Mouse (Mus musculus) cerebellum, adult (tissue): ENCODE data around the gene Sbsn.

Experiments used
- ATAC-seq: cut with Nextera tagmentation; 2 replicates; pipeline ENCODE4 v1.9.2; 2017; ENCODE audit warnings: mild to moderate bottlenecking, moderate library complexity, mixed read lengths; ENCODE audit not compliant: insufficient number of reproducible peaks, low FRiP score, low TSS enrichment

The Sbsn gene

DNA sequence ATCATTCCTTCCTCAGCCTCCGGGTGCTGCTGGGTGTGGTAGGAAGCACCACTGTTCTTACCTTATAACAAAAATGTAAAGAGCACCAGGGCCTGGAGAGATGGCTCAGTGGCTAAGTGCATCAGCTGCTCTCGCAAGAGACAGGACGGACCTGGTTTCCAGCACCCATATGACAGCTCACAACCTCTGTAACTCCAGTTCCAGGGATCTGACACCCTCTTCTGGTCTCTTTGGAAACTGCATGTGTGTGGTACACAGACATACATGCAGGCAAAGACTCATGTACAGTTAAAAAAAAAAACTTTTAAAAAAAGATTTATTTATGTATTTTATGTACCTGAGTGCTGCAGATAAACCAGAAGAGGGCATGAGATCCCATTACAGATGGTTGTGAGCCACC, 52.0 kb downstream of the Sbsn start:
- ATAC-seq = no peak

DNA sequence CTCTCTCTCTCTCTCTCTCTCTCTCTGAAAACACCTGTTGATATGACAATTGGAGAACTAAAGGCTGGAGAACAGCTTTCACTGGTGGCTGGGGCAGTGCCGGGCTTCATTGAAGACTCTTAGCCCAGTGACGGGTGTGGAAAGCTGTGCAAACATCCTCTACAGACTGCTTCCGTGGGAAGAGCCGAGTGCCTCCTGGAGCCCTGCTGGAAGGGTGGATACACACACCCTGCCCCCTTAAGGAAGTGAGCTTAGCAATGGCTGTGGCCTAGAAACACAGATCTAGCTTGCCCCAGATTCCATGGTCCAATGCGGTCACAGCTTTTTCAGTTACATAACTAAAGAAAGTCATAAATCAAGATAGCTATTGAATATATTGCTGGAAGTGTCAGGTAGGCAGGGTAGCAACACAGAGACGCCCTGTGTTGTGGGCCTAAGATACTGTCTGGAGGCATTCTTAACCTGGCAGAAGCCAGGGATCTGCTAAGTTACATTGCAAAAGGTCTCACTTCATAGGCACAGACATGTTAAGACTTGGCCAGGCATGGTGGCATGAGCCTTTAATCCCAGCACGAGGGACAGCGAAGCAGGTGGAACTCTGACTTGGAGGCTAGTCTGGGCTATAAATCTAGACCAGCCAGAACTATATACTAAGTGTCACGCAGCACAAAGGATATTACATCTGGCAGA, 52.9 kb downstream of the Sbsn start:
- ATAC-seq = no peak
